Mouse (Mus musculus): ENCODE measurements at regions not wholly inside any gene's neighbourhood (a gene's known extent, or its start where the extent isn't known, plus 50 kb on each side); places are given as distances from the start of the nearest gene placed in this dataset.

DNA sequence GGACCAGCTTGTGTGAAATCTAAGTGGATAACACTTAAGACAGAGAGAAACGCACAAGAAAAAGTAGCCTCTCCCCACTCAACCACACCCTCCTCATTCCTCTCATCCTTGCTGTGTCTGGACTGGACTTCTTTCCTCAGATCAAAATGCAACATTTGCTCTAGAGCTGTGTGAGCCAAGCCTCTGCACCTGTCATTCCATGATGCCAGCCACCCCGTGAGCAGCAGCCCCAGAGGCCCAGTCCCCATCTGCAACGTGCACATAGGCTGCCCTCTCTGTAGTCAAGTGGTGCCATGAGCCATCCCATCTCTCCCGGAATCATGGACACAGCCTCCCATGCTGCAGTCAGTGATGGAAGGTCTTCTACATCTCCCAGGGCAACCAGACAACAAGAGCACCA is 55.1 kb upstream of the Gpc1 start:
- DNase-seq (ENCODE audit: low read depth), result no peak

DNA sequence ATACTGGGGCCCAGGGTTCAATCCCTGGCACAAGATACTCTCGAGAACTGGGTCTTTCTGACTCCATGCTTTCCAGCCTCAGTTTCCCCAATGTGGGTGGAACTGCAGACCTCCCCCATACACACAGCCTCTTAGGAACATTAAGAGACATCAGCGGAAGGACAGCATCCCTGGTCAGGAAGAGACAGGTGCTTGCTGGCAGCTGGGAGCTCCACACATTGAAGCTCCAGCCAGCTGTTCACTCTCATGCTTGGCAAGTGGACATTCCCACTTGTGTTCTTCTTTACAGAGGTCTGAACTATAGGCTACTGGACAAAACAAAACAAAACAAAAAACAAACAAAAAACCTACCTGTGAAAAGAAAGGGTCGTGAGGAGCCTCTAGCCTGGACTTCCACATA is 55.5 kb upstream of the Gpc1 start:
- DNase-seq (ENCODE audit: low read depth), result no peak

DNA sequence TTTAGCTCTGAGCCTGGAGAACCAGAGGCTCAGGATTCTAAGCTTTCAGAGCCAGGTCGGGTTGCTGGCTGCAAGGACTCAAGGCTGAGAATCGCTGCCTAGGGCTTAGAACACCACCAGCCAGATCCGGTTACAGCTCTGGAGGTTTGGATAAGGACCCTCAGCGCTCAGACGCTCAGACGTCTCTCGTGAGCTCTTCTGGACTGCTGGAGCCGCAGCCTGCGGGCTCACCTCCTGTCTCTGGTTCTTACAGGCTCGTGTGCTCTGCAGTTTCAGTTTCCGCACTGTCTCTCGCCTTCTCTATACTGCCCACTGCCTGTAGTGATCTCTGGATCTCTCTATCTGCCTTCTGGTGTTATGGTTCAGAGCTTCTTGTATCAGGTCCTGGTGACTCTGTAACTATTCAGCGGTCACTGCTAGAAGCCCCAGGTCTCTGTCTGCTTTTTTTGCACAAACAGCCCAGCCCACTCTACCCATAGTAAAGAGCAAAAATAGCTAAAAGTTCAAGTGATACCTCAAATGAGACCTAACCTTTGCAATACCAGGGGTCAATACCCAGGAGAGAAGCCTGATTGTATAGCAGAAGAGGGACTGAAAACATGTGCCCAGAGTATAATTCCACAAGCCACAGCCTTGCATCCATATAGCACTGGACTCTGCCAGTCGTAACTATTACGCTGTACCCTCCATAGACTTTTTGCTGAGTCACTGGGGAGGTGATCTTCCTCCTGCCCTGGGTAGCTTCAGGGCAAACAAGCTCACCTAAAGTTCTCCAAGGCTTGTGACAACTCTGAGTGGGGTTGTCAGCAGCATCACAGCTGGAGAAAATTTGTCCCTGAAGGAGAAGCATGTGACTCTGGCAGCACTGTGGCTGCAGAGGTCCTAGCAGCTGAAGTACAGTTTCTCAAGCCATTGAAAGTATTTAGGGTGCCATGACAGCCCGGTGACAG is 56.4 kb upstream of the Gpc1 start:
- peak; percentile 14 for DNase-seq (ENCODE audit: low read depth)

DNA sequence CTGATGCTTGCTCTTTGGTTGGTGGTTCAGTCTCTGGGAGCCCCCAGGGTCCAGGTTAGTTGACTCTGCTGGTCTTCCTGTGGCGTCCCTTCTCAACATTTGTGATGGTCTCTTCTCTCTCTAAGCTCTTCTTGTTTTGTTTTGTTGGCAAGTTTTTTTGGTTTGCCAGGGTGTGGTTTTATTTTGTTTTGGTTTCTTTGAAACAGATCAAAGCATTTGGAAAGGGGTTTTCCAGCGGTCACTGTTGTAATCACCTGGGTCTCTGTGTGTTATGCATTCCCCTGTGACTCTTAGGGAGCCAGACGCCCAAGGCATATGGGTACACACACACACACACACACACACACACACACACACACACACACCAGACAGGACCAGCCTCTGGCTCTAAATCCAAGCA is 57.4 kb upstream of the Gpc1 start:
- peak; percentile 24 for DNase-seq (ENCODE audit: low read depth)

DNA sequence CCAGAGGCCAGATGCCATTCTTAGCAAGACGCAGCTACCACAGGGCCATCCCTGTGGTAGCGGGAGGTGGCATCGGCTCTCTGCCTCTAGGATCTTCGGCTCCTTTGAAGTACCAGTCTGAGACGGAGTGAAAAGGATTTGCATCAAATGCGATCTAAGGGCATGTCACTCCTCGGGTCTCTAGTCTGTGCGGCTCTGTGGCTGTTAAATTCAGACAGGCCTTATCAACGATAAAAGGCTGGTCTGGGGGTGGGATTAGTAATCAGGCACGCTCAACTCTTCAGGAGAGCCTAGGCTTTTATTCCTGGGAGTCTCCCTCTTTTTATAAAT is 58.7 kb upstream of the Gpc1 start:
- no peak for DNase-seq (ENCODE audit: low read depth)

DNA sequence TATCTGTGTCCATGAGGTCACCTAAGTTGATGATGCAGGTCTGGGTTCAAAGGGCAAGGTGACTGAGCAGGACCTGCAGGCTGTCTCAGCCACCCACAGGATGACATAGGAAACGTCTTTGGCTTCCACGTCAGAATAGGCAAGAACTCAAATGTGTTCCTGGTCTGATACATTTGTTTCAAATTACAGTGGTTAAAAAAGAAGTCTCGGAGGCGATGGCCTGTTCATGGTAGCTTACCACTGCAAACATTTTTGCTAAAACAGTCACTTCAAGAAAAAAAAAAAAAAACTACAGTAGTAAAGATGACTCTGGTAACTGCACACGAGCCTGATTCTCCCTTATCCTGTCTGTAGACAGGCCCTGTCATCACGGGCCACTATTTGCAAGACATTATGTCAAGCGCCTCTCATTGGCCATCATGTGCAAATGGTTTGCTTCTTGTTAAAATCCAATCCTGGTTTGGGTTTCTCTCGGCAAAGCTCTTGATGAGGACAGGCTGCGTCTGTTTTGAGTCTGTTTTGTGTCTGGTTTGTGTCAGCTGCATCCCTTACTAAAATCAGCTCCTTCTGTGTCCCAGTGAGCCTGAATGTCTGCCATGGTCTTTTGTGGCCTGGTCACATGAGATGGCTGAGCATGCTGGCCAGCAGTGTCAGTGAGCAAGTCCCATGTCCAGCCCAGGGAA is 59.2 kb upstream of the Gpc1 start:
- no peak for DNase-seq (ENCODE audit: low read depth)

DNA sequence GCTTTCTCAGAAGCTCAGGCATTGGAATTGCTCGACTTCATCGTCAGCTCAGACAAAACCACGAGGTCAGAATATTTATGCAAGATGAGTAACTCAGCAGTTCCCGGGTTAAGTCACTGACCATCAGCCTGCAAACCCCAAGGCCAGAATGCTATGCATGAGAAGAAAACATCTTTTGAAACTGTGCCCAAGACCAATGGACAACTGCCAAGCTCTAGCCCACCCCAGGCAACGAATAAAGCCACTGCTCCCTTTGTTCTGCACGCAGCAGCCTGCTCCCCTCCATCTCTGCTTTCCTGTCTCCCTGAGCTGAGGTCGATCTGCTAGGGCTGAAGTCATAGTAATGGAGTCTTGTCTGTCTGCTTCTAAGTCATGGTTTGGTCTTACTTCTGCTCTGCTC is 61.7 kb upstream of the Gpc1 start:
- no peak for DNase-seq (ENCODE audit: low read depth)

DNA sequence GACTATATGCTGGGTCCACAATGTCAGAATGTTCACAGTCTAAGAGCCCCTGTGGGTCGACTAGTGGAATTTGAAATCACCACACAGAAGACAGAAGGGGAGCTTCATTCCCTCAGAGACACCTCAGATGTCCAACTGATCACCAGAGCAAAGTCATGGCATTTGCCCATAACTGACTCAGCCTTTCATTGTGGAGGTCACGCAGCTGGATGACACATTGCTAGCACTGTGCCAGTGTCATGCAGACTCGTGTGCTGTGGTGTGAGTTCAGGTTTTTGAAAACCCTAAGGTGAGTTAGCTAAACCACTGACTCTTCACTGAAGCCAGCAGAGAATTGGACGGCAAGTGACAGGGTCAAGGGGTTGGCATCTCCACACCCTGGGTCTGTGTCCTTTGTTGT is 62.3 kb upstream of the Gpc1 start:
- no peak for DNase-seq (ENCODE audit: low read depth)

DNA sequence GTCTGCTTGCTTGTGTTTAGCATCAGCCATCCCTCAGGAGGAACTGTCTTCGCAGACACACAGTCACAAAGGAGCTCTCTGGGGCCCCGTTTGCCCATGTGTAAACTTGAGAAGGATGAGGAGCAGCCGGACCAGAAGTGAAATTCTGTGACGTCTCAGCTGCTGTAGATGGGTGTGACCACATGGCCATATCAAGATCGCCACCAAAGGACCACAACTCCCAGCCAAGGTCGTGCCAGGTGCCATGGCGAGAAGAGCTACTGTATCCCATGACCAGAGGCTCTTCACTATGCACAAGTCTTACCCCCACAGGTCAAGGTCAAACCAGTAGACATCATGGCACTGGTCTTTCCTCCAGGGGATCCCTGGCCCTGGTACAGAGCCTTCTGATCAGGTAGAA is 64.9 kb upstream of the Gpc1 start:
- no peak for DNase-seq (ENCODE audit: low read depth)

DNA sequence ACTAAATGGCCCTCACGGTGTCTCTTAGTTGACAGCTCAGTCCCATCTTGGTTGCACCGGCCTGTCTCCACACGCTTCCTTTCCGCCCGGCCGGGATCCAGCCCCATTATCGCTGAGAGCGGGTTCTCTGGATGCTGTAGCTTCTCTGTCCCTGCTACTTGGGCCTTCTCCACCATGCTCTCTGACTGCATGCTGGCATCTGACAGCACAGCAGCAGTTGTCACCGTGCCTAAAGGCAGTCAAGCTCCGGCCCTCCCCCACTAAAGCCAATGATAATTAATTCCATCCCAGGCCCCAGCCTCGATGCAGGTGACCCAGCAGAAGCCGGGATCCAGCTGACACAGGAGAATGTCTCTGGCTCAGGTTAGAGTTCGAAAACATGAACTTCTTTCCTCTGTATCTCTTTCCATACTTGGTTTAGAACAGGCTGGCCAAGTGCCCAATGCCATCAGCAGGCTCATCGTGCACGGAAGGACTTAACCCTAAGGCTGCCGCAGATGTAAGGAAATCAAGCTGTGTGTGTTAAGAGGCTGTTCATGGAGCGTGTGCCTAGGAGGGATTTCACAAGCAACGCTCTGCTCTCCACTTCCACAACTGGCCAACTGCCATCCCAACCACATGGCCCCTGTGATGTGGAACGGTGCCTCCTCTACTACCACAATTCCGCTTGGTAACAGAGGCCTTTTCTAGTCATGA is 76.5 kb upstream of the Gpc1 start:
- DNase-seq (ENCODE audit: low read depth), result no peak

DNA sequence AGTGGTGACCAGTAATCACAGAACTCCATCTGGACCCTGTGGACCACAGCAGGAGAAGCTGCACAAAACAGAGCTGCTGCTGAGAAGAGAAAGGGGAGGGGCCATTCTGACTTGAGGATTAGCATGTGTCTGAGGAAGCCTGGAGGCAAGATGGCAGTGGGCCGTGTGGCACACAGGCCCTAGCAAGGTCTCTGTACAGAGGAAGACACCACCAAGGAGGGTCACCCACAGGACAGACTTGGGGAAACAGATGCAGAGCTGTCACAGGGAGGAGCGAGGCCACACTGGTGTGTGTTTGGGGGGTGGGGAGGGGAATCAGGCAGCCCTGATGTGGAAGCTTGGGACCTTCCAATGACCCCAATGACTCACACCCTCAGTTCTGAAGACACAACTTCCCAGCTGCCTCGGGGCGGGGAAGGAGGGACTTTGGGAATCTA is 79.7 kb upstream of the Gpc1 start:
- no peak for DNase-seq (ENCODE audit: low read depth)

DNA sequence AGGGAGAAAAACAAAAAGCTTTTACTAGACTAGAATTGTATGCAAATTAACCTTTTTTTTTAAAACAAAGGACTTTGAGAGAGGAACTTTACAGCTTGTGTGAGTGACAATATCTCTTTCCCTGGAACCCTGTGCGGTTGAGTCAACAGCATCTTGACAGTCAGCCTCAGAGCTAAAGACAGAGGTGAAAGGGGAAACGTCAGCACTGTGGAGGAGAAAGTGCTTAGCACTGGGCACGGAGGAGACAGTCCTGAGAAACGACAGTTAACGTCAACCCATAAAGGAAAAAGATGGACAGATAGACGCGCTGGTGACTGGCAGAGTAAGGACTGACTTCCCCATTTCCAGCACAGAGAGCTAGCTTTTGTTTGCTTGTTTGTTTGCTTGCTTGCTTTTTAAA is 82.0 kb upstream of the Gpc1 start:
- DNase-seq (ENCODE audit: low read depth), result no peak

DNA sequence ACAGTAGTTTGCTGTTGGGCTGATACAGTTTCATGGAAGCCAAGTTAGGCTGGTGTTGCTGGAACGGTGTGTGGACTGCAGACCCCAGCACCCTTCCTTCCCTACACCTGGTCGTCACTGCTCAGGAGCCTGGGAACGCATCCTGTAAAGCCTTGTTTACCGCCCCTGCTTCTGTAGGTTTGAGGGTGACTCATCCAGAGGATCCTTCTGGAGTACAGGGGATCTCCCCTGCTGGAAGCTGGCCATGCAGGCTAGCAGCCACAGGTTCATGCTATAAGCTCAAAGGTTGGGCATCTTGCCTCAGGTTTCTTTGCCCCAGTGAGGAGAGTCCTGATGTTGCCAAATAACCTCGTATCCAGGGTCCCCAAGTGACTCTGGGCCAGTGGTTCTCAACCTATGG is 86.2 kb upstream of the Gpc1 start:
- DNase-seq (ENCODE audit: low read depth), result no peak

DNA sequence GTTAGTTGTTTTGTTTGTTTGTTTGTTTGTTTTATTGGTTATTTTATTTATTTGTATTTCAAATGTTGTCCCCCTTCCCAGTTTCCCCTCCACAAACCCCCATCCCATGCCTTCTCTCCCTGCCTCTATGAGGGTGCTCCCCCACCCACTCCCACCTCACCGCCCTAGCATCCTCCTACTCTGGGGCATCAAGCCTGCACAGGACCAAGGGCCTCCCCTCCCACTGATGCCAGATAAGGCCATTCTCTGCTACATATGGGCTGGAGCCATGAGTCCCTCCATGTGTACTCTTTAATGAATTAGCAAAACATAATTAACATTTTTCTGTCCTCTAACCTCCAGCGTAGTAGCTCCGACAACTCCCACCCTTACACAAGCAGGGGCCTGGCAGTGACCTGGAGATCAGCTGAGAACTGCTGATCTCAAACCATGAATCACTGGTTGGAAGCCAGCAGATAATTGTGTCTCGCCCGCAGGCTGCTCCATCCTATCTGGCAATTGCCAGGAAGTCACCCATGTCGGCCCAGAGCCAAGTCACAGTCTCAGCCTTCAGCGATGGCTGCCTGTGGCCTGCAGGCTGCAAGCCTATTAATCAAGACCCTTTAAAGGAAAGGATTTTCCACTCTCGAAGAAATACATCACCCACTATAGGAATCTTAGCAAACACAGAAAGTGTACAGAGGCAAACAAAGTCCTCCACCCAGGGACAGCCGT is 86.8 kb upstream of the Gpc1 start:
- DNase-seq (ENCODE audit: low read depth), result no peak

DNA sequence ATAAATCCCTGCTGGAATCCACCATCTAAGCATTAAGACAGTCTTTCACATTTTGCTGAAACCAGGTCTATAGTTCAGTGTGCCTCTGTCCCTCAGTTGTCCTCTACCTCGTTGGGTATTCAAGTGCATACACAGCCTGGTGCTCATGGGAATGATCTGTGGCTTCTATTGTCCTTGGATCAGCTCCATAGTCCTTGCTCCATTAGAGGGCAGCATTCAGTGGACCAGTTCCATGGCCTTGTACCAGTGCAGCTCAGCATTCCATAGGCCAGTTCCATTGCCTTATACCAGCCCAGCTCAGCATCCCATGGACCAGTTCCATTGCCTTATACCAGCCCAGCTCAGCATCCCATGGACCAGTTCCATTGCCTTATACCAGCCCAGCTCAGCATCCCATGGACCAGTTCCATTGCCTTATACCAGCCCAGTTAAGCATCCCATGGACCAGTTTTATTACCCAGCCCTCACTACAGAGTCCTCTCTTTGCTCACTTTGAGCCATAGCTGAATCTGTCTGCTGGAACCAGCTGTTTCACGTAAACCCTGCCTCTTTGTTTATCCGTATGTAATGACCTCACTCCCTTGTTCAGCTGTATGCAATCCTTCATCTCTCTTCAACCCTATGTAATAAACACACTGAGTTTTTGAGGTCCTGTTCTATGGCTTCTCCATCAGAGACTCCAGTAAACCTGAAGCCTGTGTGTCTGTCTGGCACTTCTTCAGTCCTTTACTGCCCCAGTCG is 88.4 kb upstream of the Gpc1 start:
- DNase-seq (ENCODE audit: low read depth), result no peak

DNA sequence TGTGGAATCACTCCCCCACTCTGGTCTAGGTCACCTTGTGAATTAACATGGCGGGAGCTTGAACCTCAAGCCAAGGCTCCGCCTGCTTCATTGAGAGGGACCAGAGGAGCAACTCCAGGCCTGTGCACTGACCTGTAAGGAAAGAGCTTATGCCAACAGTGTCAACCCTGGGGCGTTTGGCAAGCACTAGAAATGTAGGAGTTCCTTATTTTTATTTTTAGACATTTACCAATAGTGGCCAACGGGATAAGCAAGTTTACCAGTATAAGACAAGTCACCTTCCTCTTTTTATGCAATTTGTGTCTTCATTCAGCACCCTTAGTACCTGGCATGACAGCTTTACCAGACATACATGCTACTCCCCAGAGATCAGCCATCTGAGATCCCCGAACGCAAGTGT is 89.1 kb upstream of the Gpc1 start:
- no peak for DNase-seq (ENCODE audit: low read depth)

DNA sequence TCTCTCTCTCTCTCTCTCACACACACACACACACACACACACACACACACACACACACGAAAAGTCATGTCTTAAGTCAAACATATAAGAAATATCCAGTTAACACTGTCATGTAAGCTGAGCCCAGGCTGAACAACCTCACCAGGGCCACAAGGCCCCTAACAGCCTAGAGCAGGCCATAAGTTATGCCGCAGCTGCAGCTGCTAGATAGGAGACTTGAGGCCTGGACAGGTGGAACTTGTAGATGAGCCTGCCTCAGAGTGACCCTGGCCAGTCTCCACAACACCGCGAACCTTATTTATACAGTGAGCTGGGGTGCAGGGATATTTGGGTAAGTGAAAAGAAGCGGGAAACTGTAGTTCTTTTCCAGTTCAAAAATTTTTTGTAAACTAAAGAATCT is 90.4 kb upstream of the Gpc1 start:
- DNase-seq (ENCODE audit: low read depth), result no peak

DNA sequence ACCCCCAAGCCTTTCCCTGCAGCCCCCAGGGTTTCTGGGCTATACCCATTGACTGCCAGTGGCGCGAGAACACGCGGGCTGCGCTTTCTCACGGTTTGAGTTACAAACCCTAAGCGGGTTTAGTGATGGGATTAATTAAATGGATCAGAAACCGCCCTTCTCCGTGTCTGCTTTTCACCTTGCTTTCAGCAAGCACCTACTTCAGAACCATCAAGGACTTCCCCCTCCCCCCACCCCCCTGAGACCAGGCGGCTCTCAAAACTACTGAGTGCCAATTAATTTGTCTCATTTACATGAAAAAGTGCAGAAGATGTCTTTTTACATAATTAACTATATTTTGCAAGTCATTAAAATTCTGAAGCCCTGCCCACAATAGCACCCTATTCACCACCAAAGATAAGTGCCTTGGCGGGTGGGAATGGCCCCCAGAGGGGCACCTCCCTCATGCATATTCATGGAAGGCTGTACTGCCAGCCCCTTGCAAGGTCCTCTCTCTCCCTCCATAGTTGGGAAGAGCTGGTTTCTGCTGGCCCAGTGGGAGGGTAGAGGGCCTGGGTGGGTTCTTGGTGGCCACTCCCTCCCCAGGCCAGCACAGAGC is 89.1 kb upstream of the Otos start:
- no peak for DNase-seq (ENCODE audit: low read depth)

DNA sequence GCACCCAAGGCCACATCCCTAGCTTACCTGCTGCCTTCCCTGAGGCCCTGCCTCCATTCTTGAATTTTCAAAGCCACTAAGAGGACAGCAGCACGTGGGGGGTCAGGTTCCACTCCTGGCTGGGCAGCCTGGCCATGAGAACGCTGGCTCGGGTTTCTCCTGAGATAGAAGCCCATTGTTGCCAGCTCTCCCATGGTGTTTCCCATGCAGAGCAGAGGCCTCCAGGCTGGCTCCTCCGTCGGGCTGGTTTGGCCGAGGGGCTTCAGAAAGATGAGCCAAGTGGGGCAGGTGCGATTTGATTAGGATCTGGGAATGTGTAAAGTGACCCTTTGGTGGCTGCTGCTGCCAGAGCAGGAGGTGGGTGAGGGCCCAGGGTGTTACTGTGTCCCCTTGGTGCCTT is 87.8 kb upstream of the Otos start:
- DNase-seq (ENCODE audit: low read depth), result no peak

DNA sequence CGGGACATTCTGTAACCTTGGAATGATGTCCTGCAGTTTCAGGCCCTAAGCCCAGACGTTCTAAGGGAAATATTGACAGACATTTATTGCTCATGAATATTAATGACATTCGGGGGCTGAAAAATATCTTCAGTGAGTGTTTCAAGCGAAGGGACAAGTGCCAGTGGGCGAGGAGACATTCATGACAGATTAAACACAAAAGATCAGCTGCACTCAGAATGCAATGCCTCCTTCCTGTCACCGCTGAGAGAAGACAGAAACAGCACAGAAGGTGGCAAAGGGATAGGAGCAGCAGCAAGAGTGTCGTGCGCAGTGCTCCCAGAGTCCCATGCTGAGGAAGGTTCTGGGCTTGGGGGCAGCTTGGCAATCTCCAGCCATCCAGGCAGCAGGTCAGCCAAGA is 85.1 kb upstream of the Otos start:
- no peak for DNase-seq (ENCODE audit: low read depth)

All from naive thymus-derived CD4-positive, alpha-beta T cell, adult 2 months (primary cell).